Mouse (Mus musculus): ENCODE results near the gene Pigq. TPM values are rescaled to one million over a fixed set of nuclear protein-coding genes. Genes with fewer than 3 reads are reported as not detected.

The Pigq gene
- polyA plus RNA-seq, 1 experiment from 2014 or later: 52.1 TPM

GRCm38 (mm10) chr17:25970954-25971707, 26.4 kb upstream of the Pigq start:
- Histone ChIP-seq H3K4me3 (replicated peaks) (no peak overlapping the region), H3K27me3 (replicated peaks) (no peaks in the 10 kb centered on the region), H3K36me3 (no peaks in the 10 kb centered on the region), H3K4me1 (replicated peaks) (peaks cover 12% of the 10 kb centered on the region), H3K9ac (no peak overlapping the region), H3K27ac (no peak overlapping the region), H3K9me3 (no peaks in the 10 kb centered on the region), H3K4me2 (replicated peaks) (no peak overlapping the region)
- no peak for ATAC-seq
- 88% methylated on average over 4 of the region's 4 CpGs for WGBS

DNA sequence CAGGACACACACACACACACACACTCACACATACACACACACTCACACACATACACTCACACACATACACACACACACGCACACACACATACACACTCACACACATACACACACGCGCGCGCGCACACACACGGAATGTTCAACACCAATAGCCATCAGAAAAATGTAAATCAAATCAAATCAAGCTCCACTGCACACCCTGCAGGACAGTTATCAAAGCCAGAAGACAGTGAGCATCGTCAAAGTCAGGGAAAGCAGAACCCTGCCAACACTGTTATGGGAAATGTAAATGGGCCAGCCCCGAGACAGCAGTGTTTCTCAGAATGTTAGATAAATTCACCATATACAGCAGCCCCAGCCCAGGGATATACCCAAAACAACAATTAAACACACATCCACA, 25.7 kb upstream of the Pigq start:
- H3K36me3 ChIP-seq: no peaks in the 10 kb centered on the region
- H3K4me1 ChIP-seq (replicated peaks): peaks cover 12% of the 10 kb centered on the region
- no peak overlapping the region for H3K27ac ChIP-seq
- H3K9ac ChIP-seq: no peak overlapping the region
- no peaks in the 10 kb centered on the region for H3K9me3 ChIP-seq
- no peak overlapping the region for H3K4me3 ChIP-seq (replicated peaks)
- no peak overlapping the region for H3K4me2 ChIP-seq (replicated peaks)
- WGBS: 90% methylated on average over 9 of the region's 9 CpGs
- no peak for ATAC-seq
- H3K27me3 ChIP-seq (replicated peaks): no peaks in the 10 kb centered on the region

GRCm38 (mm10) chr17:25968176-25968575, 23.4 kb upstream of the Pigq start:
- no peak overlapping the region for H3K4me2 ChIP-seq (replicated peaks)
- ATAC-seq: peak; percentile 91
- WGBS: 43% methylated on average over 1 of the region's 1 CpGs

GRCm38 (mm10) chr17:25967652-25968051, 22.9 kb upstream of the Pigq start:
- Histone ChIP-seq H3K4me2 (replicated peaks) (no peak overlapping the region), H3K9me3 (no peaks in the 10 kb centered on the region), H3K27me3 (replicated peaks) (no peaks in the 10 kb centered on the region), H3K27ac (no peak overlapping the region), H3K4me1 (replicated peaks) (peaks cover 12% of the 10 kb centered on the region), H3K9ac (no peak overlapping the region), H3K36me3 (peaks cover 6% of the 10 kb centered on the region; the same call in 1 of the 2 replicates), H3K4me3 (replicated peaks) (no peak overlapping the region)
- 30% methylated on average over 3 of the region's 3 CpGs for WGBS
- ATAC-seq: peak; percentile 1; the same call in 1 of the 2 replicates

More at GRCm38 (mm10) chr17:25968176-25968575, 23.4 kb upstream of the Pigq start:
- no peak overlapping the region for H3K9ac ChIP-seq
- no peaks in the 10 kb centered on the region for H3K9me3 ChIP-seq
- H3K27me3 ChIP-seq (replicated peaks): no peaks in the 10 kb centered on the region
- no peak overlapping the region for H3K4me3 ChIP-seq (replicated peaks)
- peak overlapping the region; percentile 44; the same call in 1 of the 2 replicates for H3K27ac ChIP-seq
- H3K36me3 ChIP-seq: peaks cover 5% of the 10 kb centered on the region; the same call in 1 of the 2 replicates
- peaks cover 12% of the 10 kb centered on the region for H3K4me1 ChIP-seq (replicated peaks)

DNA sequence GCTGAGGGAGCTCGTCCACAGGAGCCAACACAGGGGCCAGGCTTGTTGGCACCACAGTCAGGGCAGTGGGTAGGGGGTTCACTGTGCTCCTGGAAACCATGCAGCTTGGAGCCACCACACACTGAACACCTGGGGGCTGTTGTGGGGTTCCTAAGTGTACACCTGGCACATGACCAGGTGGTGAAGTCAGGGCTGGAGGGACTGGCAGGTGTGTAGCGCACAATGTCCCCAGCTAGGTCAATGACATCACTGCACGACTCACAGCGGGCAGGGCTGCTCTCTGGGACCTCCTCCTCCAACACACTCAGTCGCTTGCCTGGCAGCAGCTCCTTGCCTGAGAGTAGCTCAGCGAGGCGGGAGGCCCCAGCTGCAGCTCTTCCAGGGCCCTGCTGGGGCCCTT, 19.5 kb upstream of the Pigq start:
- no peak overlapping the region for H3K4me3 ChIP-seq (replicated peaks)
- no peaks in the 10 kb centered on the region for H3K9me3 ChIP-seq
- H3K4me2 ChIP-seq (replicated peaks): no peak overlapping the region
- no peak overlapping the region for H3K27ac ChIP-seq
- peak; percentile 40 for ATAC-seq
- no peaks in the 10 kb centered on the region for H3K27me3 ChIP-seq (replicated peaks)
- H3K4me1 ChIP-seq (replicated peaks): peaks cover 12% of the 10 kb centered on the region
- peaks cover 14% of the 10 kb centered on the region; the same call in 1 of the 2 replicates for H3K36me3 ChIP-seq
- WGBS: 88% methylated on average over 7 of the region's 7 CpGs
- no peak overlapping the region for H3K9ac ChIP-seq

DNA sequence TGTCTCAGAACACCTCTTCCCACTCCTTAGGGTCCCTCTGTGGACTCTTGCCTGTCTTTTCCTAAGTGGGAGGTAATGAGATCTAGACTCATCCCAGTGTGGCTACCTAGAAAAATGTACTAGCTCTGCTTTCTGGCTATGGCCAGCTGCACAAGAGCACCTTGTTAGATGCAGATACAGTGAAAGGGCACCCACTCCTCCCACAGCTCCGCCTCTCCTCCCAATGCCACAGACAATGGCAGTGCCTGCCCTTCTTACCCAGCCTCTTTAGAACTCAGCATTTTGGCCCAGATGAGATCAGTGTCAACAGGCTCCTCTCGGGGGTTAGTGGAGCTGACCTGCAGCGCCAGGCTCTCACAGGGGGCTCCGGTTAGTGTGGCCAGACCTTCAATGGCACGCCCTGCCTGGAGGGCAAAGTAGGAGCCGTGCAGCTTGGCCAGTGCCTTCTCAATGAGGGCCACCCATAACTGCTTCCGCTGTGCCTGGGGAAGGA, 17.7 kb upstream of the Pigq start:
- Histone ChIP-seq H3K27ac (no peak overlapping the region), H3K4me2 (replicated peaks) (no peak overlapping the region), H3K27me3 (replicated peaks) (no peaks in the 10 kb centered on the region), H3K4me1 (replicated peaks) (0 out of 2 replicates have a peak, but pooled peaks cover under 1% of the 10 kb centered on the region), H3K36me3 (peaks cover 19% of the 10 kb centered on the region), H3K4me3 (replicated peaks) (no peak overlapping the region), H3K9ac (no peak overlapping the region), H3K9me3 (no peaks in the 10 kb centered on the region)
- ATAC-seq: no peak
- 91% methylated on average over 7 of the region's 7 CpGs for WGBS

- Histone ChIP-seq H3K36me3 (peaks cover 19% of the 10 kb centered on the region), H3K9me3 (no peaks in the 10 kb centered on the region), H3K4me3 (replicated peaks) (no peak overlapping the region), H3K4me2 (replicated peaks) (no peak overlapping the region), H3K27me3 (replicated peaks) (no peaks in the 10 kb centered on the region), H3K4me1 (replicated peaks) (no peaks in the 10 kb centered on the region), H3K9ac (no peak overlapping the region), H3K27ac (no peak overlapping the region)
- peak; percentile 48; the same call in 1 of the 2 replicates for ATAC-seq
- WGBS: 92% methylated on average over 5 of the region's 5 CpGs
These were observed 16.8 kb upstream of the Pigq start for GRCm38 (mm10) chr17:25961566-25961965.

GRCm38 (mm10) chr17:25959630-25960467, 15.1 kb upstream of the Pigq start:
- H3K36me3 ChIP-seq: peaks cover 19% of the 10 kb centered on the region
- no peaks in the 10 kb centered on the region for H3K27me3 ChIP-seq (replicated peaks)
- 90% methylated on average over 23 of the region's 23 CpGs for WGBS
- no peak overlapping the region for H3K4me2 ChIP-seq (replicated peaks)
- no peaks in the 10 kb centered on the region for H3K4me1 ChIP-seq (replicated peaks)
- no peak overlapping the region for H3K9ac ChIP-seq
- H3K27ac ChIP-seq: no peak overlapping the region
- H3K4me3 ChIP-seq (replicated peaks): no peak overlapping the region
- H3K9me3 ChIP-seq: no peaks in the 10 kb centered on the region
- ATAC-seq: no peak

DNA sequence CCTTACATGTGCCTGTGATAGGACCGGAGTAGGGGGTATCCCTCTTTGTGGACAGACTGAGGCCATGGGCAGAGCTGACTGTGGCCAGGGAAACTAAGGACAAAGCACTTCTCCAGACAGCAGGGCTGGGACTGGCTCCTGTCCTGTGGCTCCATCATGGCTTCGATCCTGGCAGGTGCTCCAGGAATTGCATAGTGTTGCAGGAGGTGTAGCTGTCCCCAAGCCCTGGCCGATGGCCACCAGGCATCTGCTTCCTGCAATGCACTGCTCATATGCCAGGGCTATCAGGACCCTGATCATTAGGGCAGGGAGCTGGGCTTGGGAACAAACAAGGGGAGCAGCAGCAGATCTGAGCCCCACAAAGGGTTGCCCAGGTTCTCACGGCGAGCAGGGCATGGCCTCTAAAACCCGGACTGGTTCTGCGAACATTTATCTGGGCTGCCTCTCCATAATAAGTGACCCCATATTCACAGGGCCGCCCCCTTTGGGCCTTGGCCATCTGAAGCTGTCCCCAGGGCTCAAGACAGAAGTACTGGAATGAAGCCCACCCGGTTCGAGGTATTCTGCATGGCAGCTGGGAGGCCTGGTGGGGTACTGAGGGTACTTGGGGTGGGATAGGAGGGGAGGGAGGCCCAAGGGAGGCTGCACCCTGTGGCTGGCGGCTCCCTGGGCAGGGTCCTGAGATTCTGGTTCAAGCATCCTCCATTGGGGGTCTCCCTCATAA, 14.2 kb upstream of the Pigq start:
- Histone ChIP-seq H3K27me3 (replicated peaks) (0 out of 2 replicates have a peak, but pooled peaks cover 2% of the 10 kb centered on the region), H3K9me3 (no peaks in the 10 kb centered on the region), H3K27ac (no peak overlapping the region), H3K36me3 (peaks cover 19% of the 10 kb centered on the region), H3K4me2 (replicated peaks) (no peak overlapping the region), H3K4me3 (replicated peaks) (no peak overlapping the region), H3K4me1 (replicated peaks) (no peaks in the 10 kb centered on the region), H3K9ac (no peak overlapping the region)
- ATAC-seq: no peak
- WGBS: 93% methylated on average over 11 of the region's 11 CpGs

DNA sequence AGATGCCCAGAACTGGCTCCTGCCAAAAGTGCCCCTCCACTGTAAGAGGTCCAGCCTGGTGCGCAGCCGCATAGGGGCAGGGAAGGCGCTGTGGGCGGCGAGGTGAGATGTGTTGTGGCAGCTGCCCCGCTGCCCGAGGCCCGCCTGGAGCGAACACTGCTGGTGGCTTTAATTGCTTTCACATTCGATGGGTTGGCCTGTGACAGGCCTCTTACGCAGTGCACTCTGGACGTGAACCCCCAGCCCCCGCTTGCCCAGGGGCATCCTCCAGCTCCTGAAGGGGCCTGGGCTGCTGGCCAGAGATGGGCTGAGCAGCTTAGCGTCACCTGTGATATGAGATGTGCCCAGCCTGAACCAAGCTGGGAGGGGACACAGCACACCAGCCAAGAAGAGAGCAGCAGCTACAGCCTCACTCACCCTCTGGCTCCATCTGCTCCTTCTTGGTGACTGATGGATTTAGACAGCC, 12.9 kb upstream of the Pigq start:
- no peaks in the 10 kb centered on the region for H3K9me3 ChIP-seq
- no peak overlapping the region for H3K9ac ChIP-seq
- no peak overlapping the region for H3K4me2 ChIP-seq (replicated peaks)
- H3K36me3 ChIP-seq: peaks cover 13% of the 10 kb centered on the region; the same call in 1 of the 2 replicates
- 85% methylated on average over 14 of the region's 14 CpGs for WGBS
- peaks cover 13% of the 10 kb centered on the region for H3K27me3 ChIP-seq (replicated peaks)
- ATAC-seq: no peak
- H3K4me3 ChIP-seq (replicated peaks): no peak overlapping the region
- no peaks in the 10 kb centered on the region for H3K4me1 ChIP-seq (replicated peaks)
- no peak overlapping the region for H3K27ac ChIP-seq

- Histone ChIP-seq H3K27me3 (replicated peaks) (peaks cover 23% of the 10 kb centered on the region), H3K27ac (no peak overlapping the region), H3K4me1 (replicated peaks) (peaks cover 7% of the 10 kb centered on the region), H3K4me3 (replicated peaks) (no peak overlapping the region), H3K9ac (no peak overlapping the region), H3K9me3 (no peaks in the 10 kb centered on the region), H3K36me3 (peaks cover 6% of the 10 kb centered on the region; the same call in 1 of the 2 replicates), H3K4me2 (replicated peaks) (no peak overlapping the region)
- no peak for ATAC-seq
- WGBS: 78% methylated on average over 7 of the region's 7 CpGs
These were observed 11.9 kb upstream of the Pigq start for GRCm38 (mm10) chr17:25956631-25957030.

All from intestine, embryonic 15.5 days (tissue).